Mouse (Mus musculus) layer of hippocampus, postnatal 14 days (tissue): ENCODE measurements around the gene Rspo4. TPM values are rescaled to one million over a fixed set of nuclear protein-coding genes. Genes with fewer than 3 reads are reported as not detected.

Experiments
- DNase-seq, 2 experiments: peaks; one replicate each; pipeline ENCODE4 v3.0.0; 2021 to 2022; ENCODE audit warnings: low spot score in 2 of 2, mixed read lengths in 1 of 2
- long read RNA-seq, 2 experiments: library from polyadenylated mRNA; stranded (forward); transcript quantifications; one replicate each; pipeline ENCODE4 v2.0.0; 2021
- total RNA-seq, 2 experiments: library from RNA; stranded (reverse); gene quantifications; 2 replicates each; pipeline ENCODE4 v1.2.3; 2021

Rspo4 gene
- total RNA-seq, result not detected
- long read RNA-seq, experiment 1, result 0 reads
- long read RNA-seq, experiment 2, result 0 reads

- no peak for DNase-seq
Measured at GRCm38 (mm10) chr2:151842648-151843226, at the start of gene Rspo4. Gene Rspo4 (plus strand): TSS chr2:151842927.

GRCm38 (mm10) chr2:151815586-151815985 lies 27.1 kb upstream of the Rspo4 start:
- DNase-seq, result no peak

- DNase-seq, result no peak
Measured at GRCm38 (mm10) chr2:151862257-151862810, 19.6 kb downstream of the Rspo4 start.

- no peak for DNase-seq
Measured at GRCm38 (mm10) chr2:151864941-151865340, 22.2 kb downstream of the Rspo4 start.

- peak; percentile 45 to 70 for DNase-seq
Measured at GRCm38 (mm10) chr2:151866487-151866886, 23.8 kb downstream of the Rspo4 start.

- no peak for DNase-seq
Measured at GRCm38 (mm10) chr2:151868196-151868595, 25.5 kb downstream of the Rspo4 start.

- DNase-seq, result peak in 1 of 2 experiments; percentile 38
Measured at GRCm38 (mm10) chr2:151874551-151874950, 31.8 kb downstream of the Rspo4 start.

GRCm38 (mm10) chr2:151876012-151876485 lies 33.3 kb downstream of the Rspo4 start:
- peak; percentile 58 to 62 for DNase-seq

GRCm38 (mm10) chr2:151878645-151879044 lies 35.9 kb downstream of the Rspo4 start:
- DNase-seq, result no peak

- no peak for DNase-seq
Measured at GRCm38 (mm10) chr2:151879760-151880159, 37.0 kb downstream of the Rspo4 start.

- DNase-seq, result peak in 1 of 2 experiments; percentile 49
Measured at GRCm38 (mm10) chr2:151891031-151891430, 48.3 kb downstream of the Rspo4 start.

GRCm38 (mm10) chr2:151893122-151893774 lies 50.5 kb downstream of the Rspo4 start:
- DNase-seq, result no peak

GRCm38 (mm10) chr2:151894209-151894980 lies 51.7 kb downstream of the Rspo4 start:
- DNase-seq, result peak; percentile 33 to 73

GRCm38 (mm10) chr2:151895911-151896310 lies 53.2 kb downstream of the Rspo4 start:
- no peak for DNase-seq

GRCm38 (mm10) chr2:151898106-151898505 lies 55.4 kb downstream of the Rspo4 start:
- DNase-seq, result no peak

GRCm38 (mm10) chr2:151900845-151901244 lies 58.1 kb downstream of the Rspo4 start:
- no peak for DNase-seq

GRCm38 (mm10) chr2:151903267-151903666 lies 60.5 kb downstream of the Rspo4 start:
- DNase-seq, result no peak

- DNase-seq, result no peak
Measured at GRCm38 (mm10) chr2:151903933-151904332, 61.2 kb downstream of the Rspo4 start.

- no peak for DNase-seq
Measured at GRCm38 (mm10) chr2:151904636-151905035, 61.9 kb downstream of the Rspo4 start.

- no peak for DNase-seq
Measured at GRCm38 (mm10) chr2:151907020-151907419, 64.3 kb downstream of the Rspo4 start.

- DNase-seq, result no peak
Measured at GRCm38 (mm10) chr2:151909386-151909785, 66.7 kb downstream of the Rspo4 start.

- DNase-seq, result no peak
Measured at GRCm38 (mm10) chr2:151910498-151910897, 67.8 kb downstream of the Rspo4 start.
